Mouse (Mus musculus): ENCODE measurements at regions not wholly inside any gene's neighbourhood (a gene's known extent, or its start where the extent isn't known, plus 50 kb on each side); places are given as distances from the start of the nearest gene placed in this dataset.

GRCm38 (mm10) chr9:101790936-101791335 is 70.7 kb upstream of the 9630041A04Rik start:
- Histone ChIP-seq H3K4me3 (ENCODE audit: control insufficient read depth in 1 of 2, insufficient read depth in 1 of 2, low read depth in 2 of 2, low read length in 2 of 2) (no peak overlapping the region), H3K36me3 (ENCODE audit: control insufficient read depth in 1 of 2, insufficient read depth in 2 of 2, low read length in 2 of 2) (no peaks in the 10 kb centered on the region), H3K9me3 (replicated peaks; ENCODE audit: insufficient read depth, low read length) (no peaks in the 10 kb centered on the region), H3K27me3 (ENCODE audit: control insufficient read depth in 1 of 2, insufficient read depth in 2 of 2, low read length in 2 of 2) (no peaks in the 10 kb centered on the region), H3K27ac (ENCODE audit: control insufficient read depth, low read depth, low read length) (no peak overlapping the region), H3K9ac (ENCODE audit: control insufficient read depth, low read depth, low read length, poor library complexity, severe bottlenecking) (no peak overlapping the region), H3K4me1 (ENCODE audit: control insufficient read depth in 1 of 2, insufficient read depth in 2 of 2, low read length in 2 of 2) (no peaks in the 10 kb centered on the region), H3K79me2 (ENCODE audit: control insufficient read depth, insufficient read depth, low read length, poor library complexity) (no peaks in the 10 kb centered on the region)
- DNase-seq (ENCODE audit: low read depth, low spot score) = no peak
- no peak for TF ChIP-seq MYC (IDR thresholded peaks at IDR 0.05; ENCODE audit: low read depth, low read length)
- no peak for TF ChIP-seq USF2 (IDR thresholded peaks at IDR 0.05; ENCODE audit: borderline replicate concordance in 1 of 2, insufficient read depth in 1 of 2, low read depth in 1 of 2, low read length in 2 of 2)
- TF ChIP-seq POLR2AphosphoS2 (IDR thresholded peaks at IDR 0.05; ENCODE audit: low read length) = no peak
- no peak for TF ChIP-seq ELF1 (IDR thresholded peaks at IDR 0.05; ENCODE audit: low read depth, low read length)
- no peak for TF ChIP-seq UBTF (IDR thresholded peaks at IDR 0.05; ENCODE audit: borderline replicate concordance, insufficient read depth, low read depth, low read length)
- TF ChIP-seq MAZ (IDR thresholded peaks at IDR 0.05; ENCODE audit: low read depth, low read length) = no peak
- no peak for TF ChIP-seq TCF12 (IDR thresholded peaks at IDR 0.05; ENCODE audit: low read depth, low read length)
- TF ChIP-seq EP300 (IDR thresholded peaks at IDR 0.05; ENCODE audit: low read depth in 1 of 2, low read length in 2 of 2) = no peak
- no peak for TF ChIP-seq NRF1 (IDR thresholded peaks at IDR 0.05; ENCODE audit: insufficient read depth, low read depth, low read length, poor library complexity, severe bottlenecking)
- TF ChIP-seq CHD1 (IDR thresholded peaks at IDR 0.05; ENCODE audit: low read depth, low read length) = no peak
- no peak for TF ChIP-seq TBP (IDR thresholded peaks at IDR 0.05; ENCODE audit: low read depth, low read length)
- no peak for TF ChIP-seq ZKSCAN1 (IDR thresholded peaks at IDR 0.05; ENCODE audit: low read depth, low read length)
- TF ChIP-seq MEF2A (IDR thresholded peaks at IDR 0.05; ENCODE audit: extremely low read depth, insufficient replicate concordance, low read depth, low read length, poor library complexity, severe bottlenecking) = no peak
- TF ChIP-seq KAT2A (conservative IDR thresholded peaks at IDR 0.05; ENCODE audit: low read depth, low read length) = no peak
- no peak for TF ChIP-seq JUND (IDR thresholded peaks at IDR 0.05; ENCODE audit: low read depth, low read length)
- TF ChIP-seq SIN3A (IDR thresholded peaks at IDR 0.05; ENCODE audit: low read length) = no peak
- TF ChIP-seq ZNF384 (IDR thresholded peaks at IDR 0.05; ENCODE audit: low read depth, low read length) = no peak

GRCm38 (mm10) chr9:101740949-101741605 is 120.6 kb upstream of the 9630041A04Rik start:
- Histone ChIP-seq H3K4me1 (ENCODE audit: control insufficient read depth in 1 of 2, insufficient read depth in 2 of 2, low read length in 2 of 2) (no peaks in the 10 kb centered on the region), H3K36me3 (ENCODE audit: control insufficient read depth in 1 of 2, insufficient read depth in 2 of 2, low read length in 2 of 2) (no peaks in the 10 kb centered on the region), H3K4me3 (ENCODE audit: control insufficient read depth in 1 of 2, insufficient read depth in 1 of 2, low read depth in 2 of 2, low read length in 2 of 2) (no peak overlapping the region), H3K9me3 (replicated peaks; ENCODE audit: insufficient read depth, low read length) (no peaks in the 10 kb centered on the region), H3K27me3 (ENCODE audit: control insufficient read depth in 1 of 2, insufficient read depth in 2 of 2, low read length in 2 of 2) (no peaks in the 10 kb centered on the region), H3K9ac (ENCODE audit: control insufficient read depth, low read depth, low read length, poor library complexity, severe bottlenecking) (no peak overlapping the region), H3K79me2 (ENCODE audit: control insufficient read depth, insufficient read depth, low read length, poor library complexity) (no peaks in the 10 kb centered on the region), H3K27ac (ENCODE audit: control insufficient read depth, low read depth, low read length) (no peak overlapping the region)
- DNase-seq (ENCODE audit: low read depth, low spot score) = no peak
- TF ChIP-seq USF1 (IDR thresholded peaks at IDR 0.05; ENCODE audit: low read depth, low read length) (no peak), MEF2A (IDR thresholded peaks at IDR 0.05; ENCODE audit: extremely low read depth, insufficient replicate concordance, low read depth, low read length, poor library complexity, severe bottlenecking) (no peak), ZKSCAN1 (IDR thresholded peaks at IDR 0.05; ENCODE audit: low read depth, low read length) (no peak), MAFK (IDR thresholded peaks at IDR 0.05; ENCODE audit: borderline replicate concordance, low read depth, low read length) (no peak), RAD21 (IDR thresholded peaks at IDR 0.05; ENCODE audit: low read depth, low read length) (no peak), SMC3 (IDR thresholded peaks at IDR 0.05; ENCODE audit: low read depth, low read length) (no peak), RCOR1 (IDR thresholded peaks at IDR 0.05; ENCODE audit: low read depth, low read length) (no peak), ZMIZ1 (IDR thresholded peaks at IDR 0.05; ENCODE audit: low read depth, low read length) (no peak), MAX (IDR thresholded peaks at IDR 0.05; ENCODE audit: low read length) (no peak), TCF12 (IDR thresholded peaks at IDR 0.05; ENCODE audit: low read depth, low read length) (no peak), JUND (IDR thresholded peaks at IDR 0.05; ENCODE audit: low read depth, low read length) (no peak), MYB (IDR thresholded peaks at IDR 0.05; ENCODE audit: low read depth, low read length) (no peak), CHD1 (IDR thresholded peaks at IDR 0.05; ENCODE audit: low read depth, low read length) (no peak), BHLHE40 (IDR thresholded peaks at IDR 0.05; ENCODE audit: borderline replicate concordance, low read depth, low read length) (no peak), MXI1 (IDR thresholded peaks at IDR 0.05; ENCODE audit: low read depth, low read length) (no peak), ZNF384 (IDR thresholded peaks at IDR 0.05; ENCODE audit: low read depth, low read length) (no peak), USF2 (IDR thresholded peaks at IDR 0.05; ENCODE audit: borderline replicate concordance in 1 of 2, insufficient read depth in 1 of 2, low read depth in 1 of 2, low read length in 2 of 2) (no peak)

Measured in MEL (cell line).